Mouse (Mus musculus): ENCODE data around the gene Polr3g. TPM values are rescaled to one million over a fixed set of nuclear protein-coding genes. Genes with fewer than 3 reads are reported as not detected.
A peak's percentile ranks its signal among the peaks of the same experiment; 100 is the strongest.

Gene Polr3g
- polyA plus RNA-seq, 1 experiment from 2014 or later: 14.9 TPM

- ATAC-seq (replicated peaks; ENCODE audit: extremely low read depth, insufficient read depth, low FRiP score): no peak
- Histone ChIP-seq H3K9me3 (replicated peaks; ENCODE audit: control insufficient read depth, low read length) (no peaks in the 10 kb centered on the region), H3K27ac (ENCODE audit: low read length) (no peak overlapping the region), H3K4me2 (ENCODE audit: low read depth, low read length) (no peak overlapping the region), H3K4me1 (ENCODE audit: control insufficient read depth, insufficient read depth, low read length) (no peaks in the 10 kb centered on the region), H3K36me3 (ENCODE audit: control insufficient read depth, insufficient read depth) (0 out of 2 replicates have a peak, but pooled peaks cover 2% of the 10 kb centered on the region), H3K27me3 (ENCODE audit: control insufficient read depth, insufficient read depth, low read length) (no peaks in the 10 kb centered on the region), H3K9ac (ENCODE audit: low read length) (no peak overlapping the region), H3K4me3 (ENCODE audit: low read length) (no peak overlapping the region)
- 88% methylated on average over 9 of the region's 9 CpGs for WGBS
These were observed 7.2 kb downstream of the Polr3g start for GRCm38 (mm10) chr13:81703621-81704020.

- H3K9me3 ChIP-seq (replicated peaks; ENCODE audit: control insufficient read depth, low read length): no peaks in the 10 kb centered on the region
- H3K27me3 ChIP-seq (ENCODE audit: control insufficient read depth, insufficient read depth, low read length): no peaks in the 10 kb centered on the region
- H3K27ac ChIP-seq (ENCODE audit: low read length): no peak overlapping the region
- peaks cover 6% of the 10 kb centered on the region for H3K36me3 ChIP-seq (ENCODE audit: control insufficient read depth, insufficient read depth)
- no peak for ATAC-seq (replicated peaks; ENCODE audit: extremely low read depth, insufficient read depth, low FRiP score)
- no peaks in the 10 kb centered on the region for H3K4me1 ChIP-seq (ENCODE audit: control insufficient read depth, insufficient read depth, low read length)
- no peak overlapping the region for H3K4me3 ChIP-seq (ENCODE audit: low read length)
- 78% methylated on average over 7 of the region's 7 CpGs for WGBS
- no peak overlapping the region for H3K9ac ChIP-seq (ENCODE audit: low read length)
- no peak overlapping the region for H3K4me2 ChIP-seq (ENCODE audit: low read depth, low read length)
These were observed 7.7 kb downstream of the Polr3g start for GRCm38 (mm10) chr13:81703148-81703547.

GRCm38 (mm10) chr13:81694446-81694845 lies 16.4 kb downstream of the Polr3g start:
- Histone ChIP-seq H3K27ac (ENCODE audit: low read length) (no peak overlapping the region), H3K9me3 (replicated peaks; ENCODE audit: control insufficient read depth, low read length) (peaks cover 5% of the 10 kb centered on the region; the same call in 1 of the 2 replicates)
- WGBS: 94% methylated on average over 12 of the region's 12 CpGs

DNA sequence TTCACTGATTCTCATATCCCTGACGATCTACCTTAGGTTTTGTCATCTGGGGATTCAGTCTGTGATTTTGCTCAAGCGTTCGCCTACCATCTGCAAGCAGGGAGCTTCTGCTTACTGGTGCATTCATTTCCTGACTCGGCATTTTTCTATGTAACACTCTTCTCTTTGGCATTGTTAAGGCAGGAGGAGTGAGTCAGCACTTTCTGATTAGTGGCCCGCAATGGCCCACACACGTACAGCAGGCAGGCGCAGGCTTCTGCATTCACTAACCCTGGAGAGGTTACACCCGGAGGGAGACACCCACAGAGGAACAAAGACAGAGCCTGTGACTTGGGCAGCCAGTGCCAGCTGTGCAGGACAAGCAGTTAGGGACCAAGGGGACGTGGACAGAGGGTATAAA lies 19.2 kb downstream of the Polr3g start:
- Histone ChIP-seq H3K4me1 (ENCODE audit: control insufficient read depth, insufficient read depth, low read length) (peaks cover 14% of the 10 kb centered on the region), H3K4me2 (ENCODE audit: low read depth, low read length) (no peak overlapping the region), H3K9ac (ENCODE audit: low read length) (peak overlapping the region; percentile 45; the same call in 1 of the 2 replicates), H3K27me3 (ENCODE audit: control insufficient read depth, insufficient read depth, low read length) (no peaks in the 10 kb centered on the region), H3K9me3 (replicated peaks; ENCODE audit: control insufficient read depth, low read length) (no peaks in the 10 kb centered on the region), H3K27ac (ENCODE audit: low read length) (peak overlapping the region; percentile 71), H3K36me3 (ENCODE audit: control insufficient read depth, insufficient read depth) (peaks cover under 1% of the 10 kb centered on the region; the same call in 1 of the 2 replicates), H3K4me3 (ENCODE audit: low read length) (no peak overlapping the region)
- WGBS: 45% methylated on average over 9 of the region's 9 CpGs
- 0 out of 2 replicates have a peak, but pooled peaks have one; percentile 52 for ATAC-seq (replicated peaks; ENCODE audit: extremely low read depth, insufficient read depth, low FRiP score)

More at GRCm38 (mm10) chr13:81694446-81694845, 16.4 kb downstream of the Polr3g start:
- H3K36me3 ChIP-seq (ENCODE audit: control insufficient read depth, insufficient read depth): peaks cover 15% of the 10 kb centered on the region
- H3K27me3 ChIP-seq (ENCODE audit: control insufficient read depth, insufficient read depth, low read length): no peaks in the 10 kb centered on the region
- no peak overlapping the region for H3K4me3 ChIP-seq (ENCODE audit: low read length)
- H3K4me1 ChIP-seq (ENCODE audit: control insufficient read depth, insufficient read depth, low read length): peaks cover 14% of the 10 kb centered on the region
- H3K4me2 ChIP-seq (ENCODE audit: low read depth, low read length): no peak overlapping the region
- no peak for ATAC-seq (replicated peaks; ENCODE audit: extremely low read depth, insufficient read depth, low FRiP score)
- no peak overlapping the region for H3K9ac ChIP-seq (ENCODE audit: low read length)

GRCm38 (mm10) chr13:81690477-81690876 lies 20.3 kb downstream of the Polr3g start:
- WGBS: 27% methylated on average over 10 of the region's 10 CpGs

GRCm38 (mm10) chr13:81689587-81689986 lies 21.2 kb downstream of the Polr3g start:
- no peak overlapping the region for H3K9ac ChIP-seq (ENCODE audit: low read length)
- no peak overlapping the region for H3K27ac ChIP-seq (ENCODE audit: low read length)
- 90% methylated on average over 3 of the region's 3 CpGs for WGBS
- no peak overlapping the region for H3K4me2 ChIP-seq (ENCODE audit: low read depth, low read length)
- peaks cover 4% of the 10 kb centered on the region; the same call in 1 of the 2 replicates for H3K36me3 ChIP-seq (ENCODE audit: control insufficient read depth, insufficient read depth)
- H3K4me3 ChIP-seq (ENCODE audit: low read length): no peak overlapping the region
- peaks cover 14% of the 10 kb centered on the region for H3K4me1 ChIP-seq (ENCODE audit: control insufficient read depth, insufficient read depth, low read length)
- H3K9me3 ChIP-seq (replicated peaks; ENCODE audit: control insufficient read depth, low read length): no peaks in the 10 kb centered on the region
- no peaks in the 10 kb centered on the region for H3K27me3 ChIP-seq (ENCODE audit: control insufficient read depth, insufficient read depth, low read length)
- no peak for ATAC-seq (replicated peaks; ENCODE audit: extremely low read depth, insufficient read depth, low FRiP score)

More at GRCm38 (mm10) chr13:81690477-81690876, 20.3 kb downstream of the Polr3g start:
- no peak overlapping the region for H3K9ac ChIP-seq (ENCODE audit: low read length)
- no peaks in the 10 kb centered on the region for H3K27me3 ChIP-seq (ENCODE audit: control insufficient read depth, insufficient read depth, low read length)
- no peaks in the 10 kb centered on the region for H3K9me3 ChIP-seq (replicated peaks; ENCODE audit: control insufficient read depth, low read length)
- peaks cover 2% of the 10 kb centered on the region; the same call in 1 of the 2 replicates for H3K36me3 ChIP-seq (ENCODE audit: control insufficient read depth, insufficient read depth)
- H3K4me3 ChIP-seq (ENCODE audit: low read length): no peak overlapping the region
- H3K27ac ChIP-seq (ENCODE audit: low read length): peak overlapping the region; percentile 58
- peak; percentile 88 for ATAC-seq (replicated peaks; ENCODE audit: extremely low read depth, insufficient read depth, low FRiP score)
- H3K4me1 ChIP-seq (ENCODE audit: control insufficient read depth, insufficient read depth, low read length): peaks cover 14% of the 10 kb centered on the region
- H3K4me2 ChIP-seq (ENCODE audit: low read depth, low read length): peak overlapping the region; percentile 19; the same call in 1 of the 2 replicates

- H3K9me3 ChIP-seq (replicated peaks; ENCODE audit: control insufficient read depth, low read length): no peaks in the 10 kb centered on the region
- no peak overlapping the region for H3K4me2 ChIP-seq (ENCODE audit: low read depth, low read length)
- no peak for ATAC-seq (replicated peaks; ENCODE audit: extremely low read depth, insufficient read depth, low FRiP score)
- H3K9ac ChIP-seq (ENCODE audit: low read length): no peak overlapping the region
- no peak overlapping the region for H3K4me3 ChIP-seq (ENCODE audit: low read length)
- H3K27me3 ChIP-seq (ENCODE audit: control insufficient read depth, insufficient read depth, low read length): no peaks in the 10 kb centered on the region
- peaks cover 3% of the 10 kb centered on the region for H3K4me1 ChIP-seq (ENCODE audit: control insufficient read depth, insufficient read depth, low read length)
- H3K27ac ChIP-seq (ENCODE audit: low read length): no peak overlapping the region
- WGBS: 87% methylated on average over 3 of the region's 3 CpGs
- H3K36me3 ChIP-seq (ENCODE audit: control insufficient read depth, insufficient read depth): peaks cover 10% of the 10 kb centered on the region; the same call in 1 of the 2 replicates
These were observed 25.9 kb downstream of the Polr3g start for GRCm38 (mm10) chr13:81684884-81685283.

- Histone ChIP-seq H3K36me3 (ENCODE audit: control insufficient read depth, insufficient read depth) (peaks cover 10% of the 10 kb centered on the region; the same call in 1 of the 2 replicates), H3K4me1 (ENCODE audit: control insufficient read depth, insufficient read depth, low read length) (no peaks in the 10 kb centered on the region), H3K9ac (ENCODE audit: low read length) (no peak overlapping the region), H3K4me2 (ENCODE audit: low read depth, low read length) (no peak overlapping the region), H3K27me3 (ENCODE audit: control insufficient read depth, insufficient read depth, low read length) (no peaks in the 10 kb centered on the region), H3K9me3 (replicated peaks; ENCODE audit: control insufficient read depth, low read length) (no peaks in the 10 kb centered on the region), H3K27ac (ENCODE audit: low read length) (no peak overlapping the region), H3K4me3 (ENCODE audit: low read length) (no peak overlapping the region)
- ATAC-seq (replicated peaks; ENCODE audit: extremely low read depth, insufficient read depth, low FRiP score): no peak
- WGBS: 64% methylated on average over 5 of the region's 5 CpGs
These were observed 26.6 kb downstream of the Polr3g start for GRCm38 (mm10) chr13:81684258-81684657.

GRCm38 (mm10) chr13:81683107-81683506 lies 27.7 kb downstream of the Polr3g start:
- peaks cover 10% of the 10 kb centered on the region; the same call in 1 of the 2 replicates for H3K36me3 ChIP-seq (ENCODE audit: control insufficient read depth, insufficient read depth)
- no peaks in the 10 kb centered on the region for H3K27me3 ChIP-seq (ENCODE audit: control insufficient read depth, insufficient read depth, low read length)
- WGBS: 89% methylated on average over 3 of the region's 3 CpGs
- no peak overlapping the region for H3K27ac ChIP-seq (ENCODE audit: low read length)
- no peaks in the 10 kb centered on the region for H3K4me1 ChIP-seq (ENCODE audit: control insufficient read depth, insufficient read depth, low read length)
- no peak for ATAC-seq (replicated peaks; ENCODE audit: extremely low read depth, insufficient read depth, low FRiP score)
- no peaks in the 10 kb centered on the region for H3K9me3 ChIP-seq (replicated peaks; ENCODE audit: control insufficient read depth, low read length)
- H3K4me3 ChIP-seq (ENCODE audit: low read length): no peak overlapping the region
- H3K9ac ChIP-seq (ENCODE audit: low read length): no peak overlapping the region
- no peak overlapping the region for H3K4me2 ChIP-seq (ENCODE audit: low read depth, low read length)
